Mouse (Mus musculus): ENCODE results near the gene Lamp1.

GRCm38 (mm10) chr8:13150929-13151328 lies 8.0 kb upstream of the Lamp1 start:
- TF ChIP-seq CTCF (IDR thresholded peaks at IDR 0.05; ENCODE audit: control insufficient read depth, insufficient read depth, insufficient replicate concordance, low read depth, low read length): no peak
- TF ChIP-seq POLR2A (IDR thresholded peaks at IDR 0.05; ENCODE audit: control insufficient read depth, low read depth, low read length): no peak
